Mouse (Mus musculus) intestine, embryonic 16.5 days (tissue): Measurements from ENCODE around the gene Trappc1. TPM values are rescaled to one million over a fixed set of nuclear protein-coding genes. Genes with fewer than 3 reads are reported as not detected.

ENCODE experiments used
- ATAC-seq: fragments of 200-750 bp; cut with Nextera tagmentation; 2 replicates; pipeline ENCODE4 v1.8.0; 2017; ENCODE audit warnings: moderate TSS enrichment, moderate library complexity
- H3K27ac ChIP-seq: fragments of 300-500 bp; sonication (generic); 2 replicates; pipeline ENCODE4 v1.5.1; 2014; ENCODE audit warnings: mild to moderate bottlenecking, low read length
- H3K27me3 ChIP-seq: fragments of 300-500 bp; sonication (generic); replicated peaks from 2 replicates; pipeline ENCODE4 v1.6.1; 2014; ENCODE audit warnings: low read length, control low read depth, mixed read lengths; ENCODE audit not compliant: control insufficient read depth, insufficient read depth
- H3K36me3 ChIP-seq: fragments of 300-500 bp; sonication (generic); 2 replicates; pipeline ENCODE4 v1.6.1; 2014; ENCODE audit warnings: low read length, control low read depth; ENCODE audit not compliant: control insufficient read depth, insufficient read depth
- H3K4me1 ChIP-seq: fragments of 300-500 bp; sonication (generic); 2 replicates; pipeline ENCODE4 v1.6.1; 2014; ENCODE audit warnings: low read length, control low read depth, mixed read lengths; ENCODE audit not compliant: control insufficient read depth, insufficient read depth
- H3K4me2 ChIP-seq: fragments of 300-500 bp; sonication (generic); 2 replicates; pipeline ENCODE4 v1.6.1; 2014; ENCODE audit warnings: low read depth, low read length, control low read depth
- H3K4me3 ChIP-seq: fragments of 300-500 bp; sonication (generic); 2 replicates; pipeline ENCODE4 v1.5.1; 2014; ENCODE audit warnings: mild to moderate bottlenecking, low read length
- H3K9ac ChIP-seq: fragments of 300-500 bp; sonication (generic); 2 replicates; pipeline ENCODE4 v1.6.1; 2014; ENCODE audit warnings: low read depth, low read length
- H3K9me3 ChIP-seq: fragments of 300-500 bp; sonication (generic); 2 replicates; pipeline ENCODE4 v1.6.1; 2016; ENCODE audit warnings: low read length, control low read depth; ENCODE audit not compliant: control insufficient read depth
- WGBS: fragments of 180-500 bp; shearing (Covaris S2); extraction: QIAGEN DNeasy Blood & Tissue Kit; methylation state at CpG from one replicate; pipeline ENCODE4 v1.1.7; 2014; 5-methylcytosine and 5-hydroxymethylcytosine counted together
- polyA plus RNA-seq: library from polyadenylated mRNA; unstranded; fragments of >200 nt; fragmentation: Nextera tagmentation; extraction: Ambion mirVana; gene quantifications from 2 replicates; pipeline ENCODE4 v1.2.1, GENCODE M21; 2015

Trappc1 gene
- polyA plus RNA-seq, 1 experiment from 2014 or later = 149 TPM

- Histone ChIP-seq H3K36me3 (peaks cover 5% of the 10 kb centered on the region; the same call in 1 of the 2 replicates), H3K4me2 (peak within 1 kb of the TSS; percentile 97), H3K9ac (peak within 1 kb of the TSS; percentile 76), H3K4me3 (peak within 1 kb of the TSS; percentile 68), H3K4me1 (peaks cover 15% of the 10 kb centered on the region), H3K27me3 (peaks cover 4% of the 10 kb centered on the region; the same call in 1 of the 2 replicates), H3K27ac (peak within 1 kb of the TSS; percentile 41), H3K9me3 (no peaks in the 10 kb centered on the region)
- WGBS = 2% methylated on average over 99 of the region's 99 CpGs
- peak; percentile 89 for ATAC-seq
Measured at GRCm38 (mm10) chr11:69340161-69341131, 16.7 kb downstream of the Trappc1 start, which contains the start of gene Rnf227. Gene Rnf227 (plus strand): TSS chr11:69340461.

DNA sequence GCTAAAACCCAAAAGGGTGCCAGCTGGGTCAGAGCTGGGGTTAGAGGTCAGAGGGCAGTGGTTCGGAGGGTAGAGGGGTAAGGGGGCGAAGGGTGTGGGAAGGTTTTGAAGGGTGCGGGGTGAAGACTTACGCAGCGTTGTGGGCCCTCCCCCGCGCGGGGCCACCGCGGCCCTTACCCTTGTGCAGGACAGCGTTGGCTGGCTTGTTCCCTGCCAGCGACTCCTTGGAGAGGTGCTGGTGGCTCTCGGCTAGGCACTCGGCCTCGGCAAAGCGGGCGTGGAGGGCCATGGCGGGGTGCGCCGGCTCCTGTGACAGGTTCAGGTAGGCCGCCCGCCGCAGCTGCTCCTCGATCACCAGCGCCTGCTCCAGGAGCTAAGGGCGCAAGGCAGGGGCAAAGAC lies 22.7 kb downstream of the Trappc1 start:
- Histone ChIP-seq H3K36me3 (peaks cover 18% of the 10 kb centered on the region), H3K4me1 (no peaks in the 10 kb centered on the region; the same call in 1 of the 2 replicates), H3K27me3 (no peaks in the 10 kb centered on the region), H3K27ac (no peak overlapping the region), H3K4me2 (no peak overlapping the region), H3K9ac (no peak overlapping the region), H3K9me3 (no peaks in the 10 kb centered on the region), H3K4me3 (no peak overlapping the region)
- 87% methylated on average over 26 of the region's 26 CpGs for WGBS
- ATAC-seq = no peak

DNA sequence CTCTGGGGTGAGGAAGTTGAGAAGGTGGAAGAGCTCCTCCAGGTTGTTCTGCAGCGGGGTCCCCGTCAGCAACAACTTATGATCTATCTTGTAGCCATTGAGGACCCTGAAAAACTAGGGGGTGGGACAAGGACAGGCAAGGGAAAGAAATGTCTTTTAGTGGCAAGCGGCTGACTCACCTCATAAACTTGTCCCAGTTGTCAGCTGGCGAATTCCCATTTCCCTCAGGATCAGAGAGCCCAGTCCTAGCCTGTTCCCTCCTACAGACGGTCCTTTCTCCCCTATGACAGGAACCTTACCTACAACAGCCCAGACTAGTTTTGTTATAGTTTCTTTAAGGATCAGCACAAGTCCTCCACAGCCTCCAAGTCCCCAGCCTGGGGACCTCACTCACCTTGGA lies 32.8 kb downstream of the Trappc1 start:
- H3K4me1 ChIP-seq = no peaks in the 10 kb centered on the region
- H3K4me2 ChIP-seq = no peak overlapping the region
- ATAC-seq = no peak
- no peaks in the 10 kb centered on the region for H3K9me3 ChIP-seq
- H3K9ac ChIP-seq = no peak overlapping the region
- no peak overlapping the region for H3K4me3 ChIP-seq
- peaks cover 57% of the 10 kb centered on the region for H3K36me3 ChIP-seq
- H3K27me3 ChIP-seq = no peaks in the 10 kb centered on the region
- no peak overlapping the region for H3K27ac ChIP-seq
- 89% methylated on average over 5 of the region's 5 CpGs for WGBS

- H3K36me3 ChIP-seq = peaks cover 60% of the 10 kb centered on the region
- no peak overlapping the region for H3K4me3 ChIP-seq
- no peaks in the 10 kb centered on the region for H3K27me3 ChIP-seq
- no peaks in the 10 kb centered on the region for H3K9me3 ChIP-seq
- H3K27ac ChIP-seq = no peak overlapping the region
- H3K9ac ChIP-seq = no peak overlapping the region
- H3K4me1 ChIP-seq = no peaks in the 10 kb centered on the region
- WGBS = 87% methylated on average over 12 of the region's 12 CpGs
- no peak for ATAC-seq
- H3K4me2 ChIP-seq = no peak overlapping the region
Measured at GRCm38 (mm10) chr11:69357690-69358089, 33.9 kb downstream of the Trappc1 start.

DNA sequence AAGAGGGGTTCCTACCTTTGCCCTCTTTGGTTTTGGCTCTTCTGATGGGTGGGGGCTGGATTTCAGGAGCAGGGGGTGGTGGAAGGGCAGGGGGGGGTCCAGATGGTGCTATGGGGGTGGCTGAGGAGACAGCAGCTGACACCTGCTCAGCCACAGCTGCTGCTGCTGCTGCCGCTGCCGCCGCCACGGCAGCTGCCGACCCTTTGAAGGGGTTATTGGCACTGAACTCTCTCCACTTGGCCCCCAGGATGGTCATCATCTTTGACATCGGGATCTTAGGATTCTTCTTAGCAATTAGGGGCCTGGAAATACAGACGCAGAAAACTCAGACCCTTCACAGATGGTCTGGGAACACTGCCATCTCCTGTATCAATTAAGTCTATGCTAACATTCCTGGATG lies 38.2 kb downstream of the Trappc1 start:
- 66% methylated on average over 7 of the region's 7 CpGs for whole genome bisulfite sequencing
- Histone ChIP-seq H3K9ac (no peak overlapping the region), H3K4me1 (peaks cover 25% of the 10 kb centered on the region), H3K27ac (no peak overlapping the region), H3K36me3 (peaks cover 36% of the 10 kb centered on the region), H3K9me3 (no peaks in the 10 kb centered on the region), H3K27me3 (no peaks in the 10 kb centered on the region), H3K4me2 (no peak overlapping the region), H3K4me3 (no peak overlapping the region)
- no peak for ATAC-seq

GRCm38 (mm10) chr11:69362479-69362878 lies 38.7 kb downstream of the Trappc1 start:
- H3K9me3 ChIP-seq = no peaks in the 10 kb centered on the region
- no peak overlapping the region for H3K27ac ChIP-seq
- no peak overlapping the region for H3K4me2 ChIP-seq
- WGBS = 83% methylated on average over 2 of the region's 2 CpGs
- H3K4me1 ChIP-seq = peaks cover 25% of the 10 kb centered on the region
- no peak overlapping the region for H3K4me3 ChIP-seq
- H3K36me3 ChIP-seq = peaks cover 33% of the 10 kb centered on the region
- no peak for ATAC-seq
- no peak overlapping the region for H3K9ac ChIP-seq
- no peaks in the 10 kb centered on the region for H3K27me3 ChIP-seq

DNA sequence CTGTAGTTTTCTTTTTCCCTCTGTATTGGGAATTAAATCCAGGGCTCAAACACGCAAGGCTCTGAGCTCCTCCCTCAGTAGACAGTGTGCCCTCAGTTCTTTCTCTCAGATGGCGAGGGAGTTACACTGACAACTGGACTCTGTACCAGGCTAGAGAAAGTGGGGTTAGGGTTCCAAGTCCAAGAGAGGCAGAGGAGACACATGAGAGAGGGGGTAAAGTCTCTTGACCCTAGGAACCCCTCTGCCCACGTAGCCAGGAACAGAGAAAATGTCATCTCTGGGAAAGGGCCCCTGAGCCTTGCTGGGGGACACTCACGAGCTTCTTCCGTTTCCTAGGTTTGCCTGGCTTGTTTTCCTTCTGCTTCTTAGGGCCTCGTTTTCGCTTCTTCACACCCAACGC lies 40.6 kb downstream of the Trappc1 start:
- peaks cover 27% of the 10 kb centered on the region for H3K36me3 ChIP-seq
- H3K4me3 ChIP-seq = peak overlapping the region; percentile 81; the same call in 1 of the 2 replicates
- H3K27me3 ChIP-seq = no peaks in the 10 kb centered on the region
- peak overlapping the region; percentile 95 for H3K4me2 ChIP-seq
- H3K4me1 ChIP-seq = peaks cover 28% of the 10 kb centered on the region
- H3K9ac ChIP-seq = peak overlapping the region; percentile 38; the same call in 1 of the 2 replicates
- WGBS = 29% methylated on average over 8 of the region's 8 CpGs
- peak; percentile 16; the same call in 1 of the 2 replicates for ATAC-seq
- no peaks in the 10 kb centered on the region for H3K9me3 ChIP-seq
- peak overlapping the region; percentile 99 for H3K27ac ChIP-seq

DNA sequence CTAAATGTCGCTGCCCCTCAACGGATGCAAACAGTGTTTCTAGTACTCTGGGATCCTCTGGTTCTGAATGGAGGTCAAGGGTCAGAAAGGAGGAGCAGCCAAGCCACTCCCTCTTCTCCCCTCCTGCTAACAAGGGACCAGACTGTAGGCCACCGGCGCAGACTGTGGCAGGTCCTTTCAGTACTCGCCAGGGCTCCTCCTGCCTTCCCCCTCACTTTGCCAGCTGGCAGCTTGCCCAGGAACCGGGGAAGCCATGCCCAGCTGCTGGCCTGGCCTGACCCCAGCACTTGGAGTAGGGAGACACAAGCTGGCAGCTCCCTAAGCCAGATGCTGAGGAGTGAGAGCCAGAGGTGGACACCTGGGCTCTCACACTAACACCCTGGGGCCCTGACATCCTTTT lies 41.1 kb downstream of the Trappc1 start:
- Histone ChIP-seq H3K4me2 (peak overlapping the region; percentile 95), H3K27me3 (no peaks in the 10 kb centered on the region), H3K36me3 (peaks cover 23% of the 10 kb centered on the region), H3K27ac (peak overlapping the region; percentile 99), H3K9ac (peak overlapping the region; percentile 50; the same call in 1 of the 2 replicates), H3K4me3 (peak overlapping the region; percentile 81), H3K9me3 (no peaks in the 10 kb centered on the region), H3K4me1 (peaks cover 28% of the 10 kb centered on the region)
- WGBS = 3% methylated on average over 6 of the region's 6 CpGs
- ATAC-seq = peak; percentile 48

DNA sequence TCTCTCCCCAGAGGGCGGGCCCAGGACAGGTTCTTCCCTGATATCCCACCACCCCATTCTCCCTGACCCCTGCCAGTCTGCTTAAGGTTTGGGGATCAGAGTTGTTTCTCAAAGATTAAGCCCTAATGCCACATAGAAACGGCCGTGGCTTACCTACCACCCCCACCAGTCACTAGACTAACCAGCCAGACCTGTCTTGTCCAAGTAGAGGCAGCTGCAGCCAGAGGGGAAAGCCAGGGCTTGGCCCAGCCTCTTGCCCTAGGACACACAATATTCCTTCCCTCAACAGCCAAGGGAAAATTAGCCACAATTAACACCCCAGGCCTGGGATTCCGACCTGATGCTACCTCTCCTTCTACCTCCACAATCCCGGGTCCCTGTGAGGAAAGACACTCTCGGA lies 41.9 kb downstream of the Trappc1 start:
- H3K9ac ChIP-seq = peak overlapping the region; percentile 72
- peaks cover 16% of the 10 kb centered on the region for H3K36me3 ChIP-seq
- H3K9me3 ChIP-seq = no peaks in the 10 kb centered on the region
- peak; percentile 21; the same call in 1 of the 2 replicates for ATAC-seq
- H3K27me3 ChIP-seq = no peaks in the 10 kb centered on the region
- peaks cover 31% of the 10 kb centered on the region for H3K4me1 ChIP-seq
- H3K4me2 ChIP-seq = peak overlapping the region; percentile 95
- peak overlapping the region; percentile 99 for H3K27ac ChIP-seq
- WGBS = 16% methylated on average over 6 of the region's 6 CpGs
- peak overlapping the region; percentile 81 for H3K4me3 ChIP-seq
